Mouse (Mus musculus) myocyte (in vitro differentiated cells): ENCODE measurements at regions not wholly inside any gene's neighbourhood (a gene's known extent, or its start where the extent isn't known, plus 50 kb on each side); places are given as distances from the start of the nearest gene placed in this dataset.

Experiments
- H3K27me3 ChIP-seq: one replicate; pipeline ENCODE4 v1.6.1; 2011; ENCODE audit not compliant: control insufficient read depth, insufficient read depth, insufficient read length
- H3K36me3 ChIP-seq: one replicate; pipeline ENCODE4 v1.6.1; 2011; ENCODE audit not compliant: control insufficient read depth, insufficient read depth
- H3K4me2 ChIP-seq: one replicate; pipeline ENCODE4 v1.6.1; 2011; ENCODE audit warnings: low read depth, control low read depth
- H3K4me3 ChIP-seq: one replicate; pipeline ENCODE4 v1.5.1; 2011; ENCODE audit warnings: mild to moderate bottlenecking, control low read depth, moderate library complexity
- H3K79me2 ChIP-seq: one replicate; pipeline ENCODE4 v1.6.1; 2011; ENCODE audit not compliant: control insufficient read depth, insufficient read depth
- H3ac ChIP-seq: one replicate; pipeline ENCODE4 v1.6.1; 2011; ENCODE audit not compliant: control insufficient read depth, insufficient read length
- CEBPB ChIP-seq: IDR thresholded peaks from 2 replicates; pipeline ENCODE4 v1.6.1; 2011; ENCODE audit warnings: mild to moderate bottlenecking, moderate library complexity; ENCODE audit not compliant: poor library complexity, insufficient read depth, severe bottlenecking
- E2F4 ChIP-seq: IDR thresholded peaks from one replicate; pipeline ENCODE4 v1.6.1; 2011; ENCODE audit warnings: mild to moderate bottlenecking, control low read depth, moderate library complexity; ENCODE audit not compliant: insufficient read depth
- MAX ChIP-seq: IDR thresholded peaks from one replicate; pipeline ENCODE4 v1.6.1; 2011; ENCODE audit warnings: low read depth, mild to moderate bottlenecking, control low read depth
- MYOD1 ChIP-seq, 3 experiments: IDR thresholded peaks; one replicate each; pipeline ENCODE4 v1.6.1; 2011; ENCODE audit warnings: control low read depth in 2 of 3, low read depth in 2 of 3, mild to moderate bottlenecking in 2 of 3, moderate library complexity in 1 of 3; ENCODE audit not compliant: insufficient read length in 2 of 3, control insufficient read depth in 1 of 3
- MYOG ChIP-seq, 3 experiments: IDR thresholded peaks; one replicate each; pipeline ENCODE4 v1.6.1; 2011; ENCODE audit warnings: control low read depth in 2 of 3, low read depth in 2 of 3, mild to moderate bottlenecking in 2 of 3; ENCODE audit not compliant: insufficient read length in 2 of 3, control insufficient read depth in 1 of 3, insufficient read depth in 1 of 3
- POLR2A ChIP-seq: IDR thresholded peaks from one replicate; pipeline ENCODE4 v1.6.1; 2011; ENCODE audit warnings: low read depth, mild to moderate bottlenecking, control low read depth, moderate library complexity; ENCODE audit not compliant: insufficient read length
- POLR2AphosphoS2 ChIP-seq: IDR thresholded peaks from one replicate; pipeline ENCODE4 v1.6.1; 2011; ENCODE audit warnings: low read depth, control low read depth; ENCODE audit not compliant: insufficient read length
- REST ChIP-seq: IDR thresholded peaks from one replicate; pipeline ENCODE4 v1.6.1; 2011; ENCODE audit warnings: mild to moderate bottlenecking, control low read depth, moderate library complexity; ENCODE audit not compliant: insufficient read depth, insufficient read length
- SRF ChIP-seq: IDR thresholded peaks from one replicate; pipeline ENCODE4 v1.6.1; 2011; ENCODE audit warnings: low read depth; ENCODE audit not compliant: control insufficient read depth, insufficient read length
- TCF12 ChIP-seq: IDR thresholded peaks from one replicate; pipeline ENCODE4 v1.6.1; 2011; ENCODE audit warnings: mild to moderate bottlenecking, control low read depth; ENCODE audit not compliant: poor library complexity, insufficient read depth, severe bottlenecking
- TCF3 ChIP-seq: IDR thresholded peaks from one replicate; pipeline ENCODE4 v1.6.1; 2011; ENCODE audit warnings: low read depth, control low read depth; ENCODE audit not compliant: insufficient read length
- USF1 ChIP-seq: IDR thresholded peaks from one replicate; pipeline ENCODE4 v1.6.1; 2011; ENCODE audit warnings: low read depth, mild to moderate bottlenecking, control low read depth, moderate library complexity

DNA sequence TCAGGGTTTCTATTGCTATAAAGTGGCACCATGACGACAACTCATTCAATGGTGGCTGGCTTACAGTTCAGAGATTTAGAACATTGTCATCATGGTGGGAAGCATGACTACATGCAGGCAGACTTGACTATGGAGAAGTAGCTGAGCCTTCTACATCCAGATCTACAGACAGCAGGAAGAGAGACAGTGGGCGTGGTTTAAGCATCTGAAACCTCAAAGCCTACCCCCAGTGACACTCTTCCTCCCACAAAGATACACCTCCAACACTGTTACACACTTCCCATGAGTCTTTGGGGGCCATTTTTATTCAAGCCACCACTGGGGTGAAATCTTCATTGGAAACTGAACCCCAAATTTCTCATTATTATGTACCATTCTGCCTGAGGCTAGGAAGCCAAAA, 191.0 kb downstream of the Sox4 start:
- Histone ChIP-seq H3K79me2 (peaks cover 59% of the 10 kb centered on the region), H3K36me3 (peaks cover 4% of the 10 kb centered on the region), H3K4me3 (no peak overlapping the region), H3ac (no peak overlapping the region), H3K4me2 (no peak overlapping the region), H3K27me3 (no peaks in the 10 kb centered on the region)
- no peak for TF ChIP-seq MAX
- TF ChIP-seq POLR2A: no peak
- TF ChIP-seq CEBPB: no peak
- TF ChIP-seq REST: no peak
- TF ChIP-seq TCF3: no peak
- TF ChIP-seq USF1: no peak
- no peak for TF ChIP-seq POLR2AphosphoS2
- no peak for TF ChIP-seq MYOG (IDR thresholded peaks at IDR 0.05; ENCODE audit: control insufficient read depth in 1 of 3, insufficient read depth in 1 of 3, insufficient read length in 2 of 3, low read depth in 2 of 3)
- TF ChIP-seq E2F4: no peak
- no peak for TF ChIP-seq SRF
- no peak for TF ChIP-seq TCF12
- TF ChIP-seq MYOD1 (IDR thresholded peaks at IDR 0.05; ENCODE audit: control insufficient read depth in 1 of 3, insufficient read length in 2 of 3, low read depth in 2 of 3): no peak

- Histone ChIP-seq H3K79me2 (peaks cover 65% of the 10 kb centered on the region), H3K4me2 (peak overlapping the region; percentile 99), H3K36me3 (no peaks in the 10 kb centered on the region), H3ac (no peak overlapping the region), H3K4me3 (peak overlapping the region; percentile 25), H3K27me3 (no peaks in the 10 kb centered on the region)
- TF ChIP-seq MYOG (IDR thresholded peaks at IDR 0.05; ENCODE audit: control insufficient read depth in 1 of 3, insufficient read depth in 1 of 3, insufficient read length in 2 of 3, low read depth in 2 of 3) (peak in 2 of 3 experiments; percentile 56 to 73), REST (no peak), MYOD1 (IDR thresholded peaks at IDR 0.05; ENCODE audit: control insufficient read depth in 1 of 3, insufficient read length in 2 of 3, low read depth in 2 of 3) (peak; percentile 98 to 99 (median 98)), E2F4 (no peak), TCF12 (peak; percentile 84), USF1 (no peak), MAX (no peak), TCF3 (peak; percentile 64), POLR2A (peak; percentile 18), CEBPB (no peak), POLR2AphosphoS2 (no peak), SRF (no peak)
Measured at GRCm38 (mm10) chr13:28759026-28759425, 194.5 kb downstream of the Sox4 start.

DNA sequence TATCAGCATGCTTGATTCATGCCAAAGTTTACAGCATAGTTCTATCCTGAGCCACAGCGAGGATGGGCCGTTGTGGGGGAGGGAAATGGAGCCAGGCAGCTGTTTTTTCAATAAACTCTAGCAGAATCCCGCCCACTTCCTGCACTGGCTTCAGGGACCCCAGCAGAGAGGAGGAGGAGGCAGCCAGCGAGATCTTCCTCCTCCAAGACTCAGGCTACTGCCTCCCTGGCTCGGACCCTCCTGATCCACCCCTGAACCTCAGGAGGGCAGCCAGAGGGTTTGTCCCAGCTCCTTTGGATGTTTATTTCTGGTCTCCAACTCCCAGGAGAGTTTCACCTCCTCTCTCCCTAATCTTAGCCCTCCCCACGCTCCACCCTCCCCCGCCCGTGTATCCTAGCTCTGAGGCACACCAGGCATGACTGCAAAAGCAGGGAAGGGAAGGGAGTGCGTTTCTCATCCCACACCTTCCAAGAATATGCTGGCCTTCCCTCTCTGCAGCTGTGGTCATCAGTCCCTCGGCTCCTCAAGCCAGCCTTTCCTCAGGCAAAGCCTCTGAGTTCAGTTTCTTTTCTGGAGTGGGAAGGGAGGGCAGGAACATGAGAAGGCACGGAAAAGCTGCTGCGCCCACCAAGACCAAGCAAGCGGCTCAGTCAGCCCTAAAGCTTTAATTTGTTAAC, 195.5 kb downstream of the Sox4 start:
- peak overlapping the region; percentile 25 for H3K4me3 ChIP-seq
- peak; percentile 90 to 97 (median 96) for TF ChIP-seq MYOD1 (IDR thresholded peaks at IDR 0.05; ENCODE audit: control insufficient read depth in 1 of 3, insufficient read length in 2 of 3, low read depth in 2 of 3)
- TF ChIP-seq TCF3: peak; percentile 74
- no peak for TF ChIP-seq E2F4
- no peak for TF ChIP-seq POLR2AphosphoS2
- no peak for TF ChIP-seq MAX
- peak; percentile 70 for TF ChIP-seq POLR2A
- peak; percentile 15 to 81 (median 62) for TF ChIP-seq MYOG (IDR thresholded peaks at IDR 0.05; ENCODE audit: control insufficient read depth in 1 of 3, insufficient read depth in 1 of 3, insufficient read length in 2 of 3, low read depth in 2 of 3)
- peak; percentile 34 for TF ChIP-seq SRF
- no peaks in the 10 kb centered on the region for H3K27me3 ChIP-seq
- H3K36me3 ChIP-seq: no peaks in the 10 kb centered on the region
- peaks cover 63% of the 10 kb centered on the region for H3K79me2 ChIP-seq
- H3K4me2 ChIP-seq: peak overlapping the region; percentile 99
- peak overlapping the region; percentile 40 for H3ac ChIP-seq

DNA sequence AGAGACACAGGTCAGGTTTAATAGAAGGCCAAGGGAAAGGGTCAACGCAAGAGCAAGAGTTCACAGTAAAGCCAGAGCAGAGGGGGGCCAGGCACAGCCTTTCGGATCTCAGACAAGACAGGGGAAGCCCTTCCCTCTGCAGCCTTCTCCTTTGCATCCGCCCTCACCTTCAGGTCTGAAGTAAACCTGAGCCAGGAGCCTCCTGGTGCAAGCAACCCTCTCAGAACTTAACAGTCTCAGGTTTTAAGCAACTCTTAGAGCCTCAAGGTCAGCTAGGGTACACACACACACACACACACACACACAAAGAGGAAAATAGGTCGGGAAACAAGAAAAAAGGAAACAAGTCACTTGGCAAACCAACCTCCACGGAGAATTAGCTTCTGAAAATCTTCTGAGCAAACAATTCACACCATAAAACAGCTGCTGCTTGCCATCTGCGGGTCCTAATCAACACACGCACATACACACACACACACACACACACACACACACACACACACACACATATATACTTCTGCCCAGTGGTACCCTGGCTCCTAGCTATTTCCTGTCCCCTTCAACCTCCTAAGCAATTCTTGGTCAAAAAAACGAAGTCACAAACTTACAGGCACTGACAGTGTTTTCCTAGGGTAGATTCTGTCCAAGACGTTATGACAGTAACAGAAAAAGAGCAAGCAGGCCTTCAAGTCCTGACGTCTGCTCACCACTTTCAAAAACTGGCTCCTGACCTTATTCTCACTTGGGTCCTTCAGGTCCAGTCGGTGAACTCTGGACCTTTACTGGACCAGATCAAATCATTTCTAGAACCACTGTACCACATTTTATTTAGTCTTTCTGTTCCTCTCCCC, 196.4 kb downstream of the Sox4 start:
- Histone ChIP-seq H3K79me2 (peaks cover 59% of the 10 kb centered on the region), H3ac (no peak overlapping the region), H3K4me3 (peak overlapping the region; percentile 25), H3K36me3 (no peaks in the 10 kb centered on the region), H3K4me2 (peak overlapping the region; percentile 99), H3K27me3 (no peaks in the 10 kb centered on the region)
- TF ChIP-seq REST: no peak
- peak in 2 of 3 experiments; percentile 40 to 51 for TF ChIP-seq MYOD1 (IDR thresholded peaks at IDR 0.05; ENCODE audit: control insufficient read depth in 1 of 3, insufficient read length in 2 of 3, low read depth in 2 of 3)
- TF ChIP-seq MYOG (IDR thresholded peaks at IDR 0.05; ENCODE audit: control insufficient read depth in 1 of 3, insufficient read depth in 1 of 3, insufficient read length in 2 of 3, low read depth in 2 of 3): peak in 1 of 3 experiments; percentile 22
- no peak for TF ChIP-seq SRF
- no peak for TF ChIP-seq CEBPB
- TF ChIP-seq TCF3: no peak
